Mouse (Mus musculus) heart, embryonic 12.5 days (tissue): ENCODE data around the gene Lmo1. TPM values are rescaled to one million over a fixed set of nuclear protein-coding genes. Genes with fewer than 3 reads are reported as not detected.
"Not testable (repeated sequence)": the region's sequence is repeated elsewhere in the genome, so short reads cannot be mapped to it uniquely, and the experiment has no call there.

Experiments used
- ATAC-seq: fragments of 200-750 bp; cut with Nextera tagmentation; 2 replicates; pipeline ENCODE4 v1.8.0; 2017; ENCODE audit warnings: moderate TSS enrichment, moderate library complexity; ENCODE audit not compliant: insufficient number of reproducible peaks, low FRiP score
- H3K27ac ChIP-seq: fragments of 300-500 bp; sonication (generic); 2 replicates; pipeline ENCODE4 v1.5.1; 2016; ENCODE audit warnings: mild to moderate bottlenecking, moderate library complexity; ENCODE audit not compliant: poor library complexity, severe bottlenecking
- H3K27me3 ChIP-seq: fragments of 300-500 bp; sonication (generic); replicated peaks from 2 replicates; pipeline ENCODE4 v1.6.1; 2016; ENCODE audit warnings: mild to moderate bottlenecking, moderate library complexity
- H3K36me3 ChIP-seq: fragments of 300-500 bp; sonication (generic); 2 replicates; pipeline ENCODE4 v1.6.1; 2016; ENCODE audit warnings: mild to moderate bottlenecking, moderate library complexity
- H3K4me1 ChIP-seq: fragments of 300-500 bp; sonication (generic); replicated peaks from 2 replicates; pipeline ENCODE4 v1.6.1; 2016; ENCODE audit warnings: mild to moderate bottlenecking
- H3K4me2 ChIP-seq: fragments of 300-500 bp; sonication (generic); 2 replicates; pipeline ENCODE4 v1.6.1; 2016; ENCODE audit warnings: mild to moderate bottlenecking, moderate library complexity
- H3K4me3 ChIP-seq: fragments of 300-500 bp; sonication (generic); 2 replicates; pipeline ENCODE4 v1.5.1; 2016; ENCODE audit warnings: mild to moderate bottlenecking
- H3K9ac ChIP-seq: fragments of 300-500 bp; sonication (generic); 2 replicates; pipeline ENCODE4 v1.6.1; 2016; ENCODE audit warnings: mild to moderate bottlenecking, moderate library complexity
- H3K9me3 ChIP-seq: fragments of 300-500 bp; sonication (generic); replicated peaks from 2 replicates; pipeline ENCODE4 v1.6.1; 2016; ENCODE audit warnings: mild to moderate bottlenecking, moderate library complexity
- WGBS: fragments of 180-500 bp; shearing (Covaris S2); methylation state at CpG from one replicate; pipeline ENCODE4 v1.1.7; 2016; 5-methylcytosine and 5-hydroxymethylcytosine counted together
- polyA plus RNA-seq: library from polyadenylated mRNA; unstranded; fragments of >200 nt; fragmentation: Nextera tagmentation; extraction: Ambion mirVana; gene quantifications from 2 replicates; pipeline ENCODE4 v1.2.1, GENCODE M21; 2016

The Lmo1 gene
- polyA plus RNA-seq, 1 experiment from 2014 or later = 1.6 TPM

DNA sequence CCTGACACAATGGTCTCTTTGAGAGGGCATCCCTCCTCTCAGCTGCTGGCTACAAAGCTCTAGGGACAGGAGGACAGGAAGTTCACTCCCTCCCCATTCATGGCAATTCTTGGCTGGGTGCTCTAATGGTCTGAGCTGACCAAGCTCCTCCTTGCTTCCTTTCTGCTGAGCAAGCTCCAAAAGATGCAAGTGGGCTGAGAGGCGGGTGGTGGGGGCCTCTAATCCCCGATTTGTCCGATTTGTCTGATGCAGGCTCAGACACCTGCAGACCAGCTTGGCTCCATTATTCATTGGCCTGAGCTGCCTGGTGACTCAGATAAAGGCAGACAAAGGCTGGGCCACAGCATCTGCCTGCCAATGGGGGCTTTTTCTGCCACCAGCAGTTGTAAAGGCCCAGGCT is 33.3 kb downstream of the Lmo1 start:
- Histone ChIP-seq H3K27ac (no peak overlapping the region), H3K36me3 (no peaks in the 10 kb centered on the region), H3K9ac (no peak overlapping the region), H3K4me2 (no peak overlapping the region), H3K27me3 (peaks cover 29% of the 10 kb centered on the region), H3K4me3 (no peak overlapping the region), H3K4me1 (no peaks in the 10 kb centered on the region), H3K9me3 (no peaks in the 10 kb centered on the region)
- 62% methylated on average over 3 of the region's 3 CpGs for WGBS
- ATAC-seq = no peak

- 53% methylated on average over 2 of the region's 2 CpGs for WGBS
- H3K9me3 ChIP-seq = no peaks in the 10 kb centered on the region
- no peaks in the 10 kb centered on the region for H3K36me3 ChIP-seq
- no peak for ATAC-seq
- peaks cover 22% of the 10 kb centered on the region for H3K27me3 ChIP-seq
- no peak overlapping the region for H3K4me2 ChIP-seq
- H3K4me3 ChIP-seq = no peak overlapping the region
- no peak overlapping the region for H3K9ac ChIP-seq
- H3K4me1 ChIP-seq = no peaks in the 10 kb centered on the region
- H3K27ac ChIP-seq = no peak overlapping the region
Observed at GRCm38 (mm10) chr7:109141054-109141453, 34.0 kb downstream of the Lmo1 start.

- Histone ChIP-seq H3K27me3 (peaks cover 20% of the 10 kb centered on the region), H3K4me2 (no peak overlapping the region), H3K36me3 (no peaks in the 10 kb centered on the region), H3K9ac (no peak overlapping the region), H3K9me3 (no peaks in the 10 kb centered on the region), H3K4me1 (no peaks in the 10 kb centered on the region), H3K27ac (no peak overlapping the region), H3K4me3 (no peak overlapping the region)
- 10% methylated on average over 3 of the region's 3 CpGs for WGBS
- ATAC-seq = peak; percentile 84
Observed at GRCm38 (mm10) chr7:109139405-109139804, 35.6 kb downstream of the Lmo1 start.

- Histone ChIP-seq H3K27me3 (peaks cover 5% of the 10 kb centered on the region; the same call in 1 of the 2 replicates), H3K9ac (no peak overlapping the region), H3K9me3 (no peaks in the 10 kb centered on the region), H3K4me3 (no peak overlapping the region), H3K36me3 (no peaks in the 10 kb centered on the region), H3K27ac (no peak overlapping the region), H3K4me2 (no peak overlapping the region), H3K4me1 (no peaks in the 10 kb centered on the region)
- no peak for ATAC-seq
- WGBS = 80% methylated on average over 8 of the region's 8 CpGs
Observed at GRCm38 (mm10) chr7:109137441-109137840, 37.6 kb downstream of the Lmo1 start.

GRCm38 (mm10) chr7:109131565-109131964 is 43.4 kb downstream of the Lmo1 start:
- Histone ChIP-seq H3K27ac (no peak overlapping the region), H3K9ac (no peak overlapping the region), H3K36me3 (no peaks in the 10 kb centered on the region), H3K9me3 (no peaks in the 10 kb centered on the region), H3K27me3 (no peaks in the 10 kb centered on the region; the same call in 1 of the 2 replicates), H3K4me1 (no peaks in the 10 kb centered on the region), H3K4me2 (no peak overlapping the region), H3K4me3 (no peak overlapping the region)
- ATAC-seq = no peak
- 63% methylated on average over 2 of the region's 2 CpGs for WGBS

DNA sequence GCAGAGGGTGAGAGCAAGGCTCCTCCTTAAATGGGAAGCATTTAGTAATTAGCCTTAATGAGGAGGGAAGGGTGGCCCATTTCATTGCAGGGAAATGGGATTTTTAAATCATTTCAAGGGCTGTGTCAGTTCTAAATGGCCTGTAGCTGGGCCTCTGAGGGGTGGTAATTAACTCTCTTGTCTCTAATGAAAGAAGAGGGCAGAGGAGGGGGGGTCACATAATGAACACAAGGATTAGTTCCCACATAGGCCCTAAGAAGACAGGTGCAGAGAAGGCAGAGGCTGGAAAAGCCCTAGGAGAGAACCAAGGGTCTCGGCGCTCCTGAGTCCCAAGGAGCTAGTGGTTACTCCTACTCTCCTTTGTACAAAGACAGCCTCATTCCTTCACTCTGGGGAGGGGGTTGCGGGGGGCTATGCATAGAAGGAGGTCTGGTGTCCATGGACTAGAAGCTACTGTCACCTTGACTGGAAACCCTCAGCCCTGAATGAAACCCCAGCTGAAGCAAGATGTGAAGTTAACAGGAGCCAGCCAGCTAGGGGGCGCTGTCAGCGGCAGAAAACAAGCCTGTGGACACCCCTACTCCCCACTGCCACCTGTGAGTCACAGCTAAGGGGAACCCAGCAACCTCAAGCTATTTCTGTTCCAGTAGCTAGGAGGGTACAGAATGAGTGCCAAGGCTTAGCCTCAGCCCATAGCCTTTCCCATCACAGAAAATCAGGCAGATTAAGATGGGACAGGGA is 44.9 kb downstream of the Lmo1 start:
- no peak for ATAC-seq
- H3K9me3 ChIP-seq = no peaks in the 10 kb centered on the region
- H3K4me1 ChIP-seq = no peaks in the 10 kb centered on the region
- H3K9ac ChIP-seq = no peak overlapping the region
- no peaks in the 10 kb centered on the region for H3K36me3 ChIP-seq
- 55% methylated on average over 5 of the region's 5 CpGs for WGBS
- H3K27me3 ChIP-seq = no peaks in the 10 kb centered on the region; the same call in 1 of the 2 replicates
- H3K27ac ChIP-seq = no peak overlapping the region
- no peak overlapping the region for H3K4me2 ChIP-seq
- no peak overlapping the region for H3K4me3 ChIP-seq

GRCm38 (mm10) chr7:109129442-109129841 is 45.6 kb downstream of the Lmo1 start:
- no peak overlapping the region for H3K9ac ChIP-seq
- H3K9me3 ChIP-seq = no peaks in the 10 kb centered on the region
- no peak overlapping the region for H3K4me2 ChIP-seq
- H3K27ac ChIP-seq = no peak overlapping the region
- no peaks in the 10 kb centered on the region for H3K36me3 ChIP-seq
- ATAC-seq = no peak
- H3K4me3 ChIP-seq = no peak overlapping the region
- no peaks in the 10 kb centered on the region; the same call in 1 of the 2 replicates for H3K27me3 ChIP-seq
- H3K4me1 ChIP-seq = no peaks in the 10 kb centered on the region

DNA sequence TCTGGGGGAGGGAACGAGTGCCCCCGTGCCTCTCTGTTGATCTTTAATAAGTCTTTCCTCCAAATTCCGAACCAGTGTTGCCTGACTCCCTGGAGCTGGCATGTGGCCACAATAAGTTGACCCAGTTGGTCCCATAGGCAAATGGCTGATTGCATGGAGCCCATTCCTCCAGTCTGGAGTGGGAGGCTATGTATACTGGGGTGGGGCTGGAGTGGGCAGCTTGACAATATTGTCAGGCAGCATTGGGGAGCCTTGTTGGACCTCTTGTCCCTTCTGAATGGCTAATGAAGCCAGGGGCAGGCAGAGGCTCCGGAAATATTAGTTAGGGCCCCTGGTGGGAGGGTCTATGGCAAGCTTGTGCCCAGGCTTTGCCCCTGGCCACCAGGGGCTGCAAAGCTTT is 59.1 kb downstream of the Lmo1 start:
- Histone ChIP-seq H3K36me3 (no peaks in the 10 kb centered on the region), H3K27me3 (peaks cover 3% of the 10 kb centered on the region; the same call in 1 of the 2 replicates), H3K9me3 (no peaks in the 10 kb centered on the region), H3K9ac (no peak overlapping the region), H3K4me2 (no peak overlapping the region), H3K4me1 (peaks cover 8% of the 10 kb centered on the region), H3K4me3 (no peak overlapping the region), H3K27ac (peak overlapping the region; percentile 58)
- 52% methylated on average over 4 of the region's 4 CpGs for WGBS
- no peak for ATAC-seq

GRCm38 (mm10) chr7:109115488-109115887 is 59.5 kb downstream of the Lmo1 start:
- H3K4me2 ChIP-seq, H3K36me3 ChIP-seq, H3K9ac ChIP-seq, H3K4me1 ChIP-seq, H3K4me3 ChIP-seq, H3K9me3 ChIP-seq, H3K27me3 ChIP-seq: not testable (repeated sequence)
- WGBS = 40% methylated on average over 1 of the region's 4 CpGs
- H3K27ac ChIP-seq = peak overlapping the region; percentile 58
- peak; percentile 60 for ATAC-seq

- Histone ChIP-seq H3K27ac (peak overlapping the region; percentile 45; the same call in 1 of the 2 replicates), H3K4me3 (no peak overlapping the region), H3K4me2 (peak overlapping the region; percentile 6; the same call in 1 of the 2 replicates), H3K36me3 (no peaks in the 10 kb centered on the region), H3K4me1 (peaks cover 8% of the 10 kb centered on the region), H3K27me3 (peaks cover 3% of the 10 kb centered on the region; the same call in 1 of the 2 replicates), H3K9ac (no peak overlapping the region), H3K9me3 (no peaks in the 10 kb centered on the region)
- 5% methylated on average over 10 of the region's 10 CpGs for WGBS
- peak; percentile 96 for ATAC-seq
Observed at GRCm38 (mm10) chr7:109114950-109115349, 60.1 kb downstream of the Lmo1 start.

DNA sequence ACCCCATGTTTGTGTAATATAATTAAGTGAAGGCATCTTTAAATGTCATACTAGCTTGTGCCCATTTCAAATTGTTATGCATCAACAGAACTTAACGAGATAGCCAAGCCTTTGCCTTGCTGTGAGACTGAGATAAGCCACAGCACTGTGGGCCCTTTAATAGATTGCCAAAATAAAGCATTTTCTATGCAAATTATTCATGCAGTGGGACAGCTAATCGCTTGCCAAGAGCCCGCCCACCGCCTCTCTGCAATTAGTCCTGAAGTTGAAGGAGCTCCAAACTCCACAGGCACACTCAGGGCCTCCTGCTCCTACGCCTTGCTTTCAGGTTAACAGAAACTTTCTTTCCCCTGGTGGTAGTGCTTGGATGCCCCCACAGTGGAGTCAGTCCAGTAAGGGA is 64.0 kb downstream of the Lmo1 start:
- peak; percentile 47; the same call in 1 of the 2 replicates for ATAC-seq
- peaks cover 8% of the 10 kb centered on the region for H3K4me1 ChIP-seq
- H3K36me3 ChIP-seq = no peaks in the 10 kb centered on the region
- H3K9me3 ChIP-seq = no peaks in the 10 kb centered on the region
- 65% methylated on average over 5 of the region's 5 CpGs for WGBS
- H3K4me2 ChIP-seq = no peak overlapping the region
- H3K4me3 ChIP-seq = no peak overlapping the region
- H3K27ac ChIP-seq = peak overlapping the region; percentile 23; the same call in 1 of the 2 replicates
- H3K9ac ChIP-seq = no peak overlapping the region
- H3K27me3 ChIP-seq = peaks cover 2% of the 10 kb centered on the region; the same call in 1 of the 2 replicates

GRCm38 (mm10) chr7:109104894-109105293 is 70.1 kb downstream of the Lmo1 start:
- H3K4me3 ChIP-seq = no peak overlapping the region
- H3K27ac ChIP-seq = no peak overlapping the region
- ATAC-seq = no peak
- no peaks in the 10 kb centered on the region for H3K36me3 ChIP-seq
- H3K27me3 ChIP-seq = no peaks in the 10 kb centered on the region
- no peak overlapping the region for H3K9ac ChIP-seq
- H3K9me3 ChIP-seq = no peaks in the 10 kb centered on the region
- H3K4me2 ChIP-seq = no peak overlapping the region
- H3K4me1 ChIP-seq = no peaks in the 10 kb centered on the region
- WGBS = 34% methylated on average over 1 of the region's 1 CpGs
